Mouse (Mus musculus): ENCODE data around the gene Mme.

DNA sequence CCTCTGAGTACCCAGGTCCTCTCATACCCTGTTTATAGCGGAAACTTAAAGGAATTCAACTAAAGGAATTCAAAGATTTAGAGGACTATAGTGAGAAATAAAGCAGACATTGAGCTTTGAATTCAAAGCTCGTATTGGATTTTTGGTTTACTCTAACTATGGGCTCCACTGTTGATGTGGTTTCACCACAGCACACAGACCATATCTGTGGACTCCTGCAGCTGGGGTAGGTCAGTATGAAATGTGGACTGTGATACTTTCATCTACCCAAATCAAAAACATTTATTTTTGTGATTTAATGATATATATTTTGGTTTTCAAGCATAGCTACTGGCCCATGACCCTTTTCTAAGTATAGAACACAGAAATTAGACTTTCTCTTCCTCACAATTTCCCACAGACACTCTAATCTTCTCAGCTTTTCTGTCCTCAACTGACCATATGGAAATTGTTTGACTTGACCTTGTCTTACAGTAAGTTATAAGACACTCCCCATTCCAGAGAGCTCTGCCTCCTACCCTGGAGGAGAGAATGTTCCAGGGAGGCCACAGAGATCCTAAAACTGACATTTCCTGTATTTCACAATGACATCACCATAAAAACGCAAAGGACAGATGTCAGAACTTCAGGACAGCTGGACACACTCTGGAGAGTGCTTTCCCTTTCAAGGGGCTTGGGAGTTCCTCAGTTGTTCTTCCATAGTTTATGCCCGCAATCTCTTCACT is 19.3 kb upstream of the Mme start:
- TF ChIP-seq CTCF (IDR thresholded peaks at IDR 0.05; ENCODE audit: borderline replicate concordance, control insufficient read depth, extremely low read depth, insufficient read depth, low read length, poor library complexity): no peak
- TF ChIP-seq POLR2A (IDR thresholded peaks at IDR 0.05; ENCODE audit: control insufficient read depth, extremely low read depth, insufficient read depth, low read length, poor library complexity): no peak
